Mouse (Mus musculus): ENCODE measurements at regions not wholly inside any gene's neighbourhood (a gene's known extent, or its start where the extent isn't known, plus 50 kb on each side); places are given as distances from the start of the nearest gene placed in this dataset.
"Not testable (repeated sequence)": the region's sequence is repeated elsewhere in the genome, so short reads cannot be mapped to it uniquely, and the experiment has no call there.

DNA sequence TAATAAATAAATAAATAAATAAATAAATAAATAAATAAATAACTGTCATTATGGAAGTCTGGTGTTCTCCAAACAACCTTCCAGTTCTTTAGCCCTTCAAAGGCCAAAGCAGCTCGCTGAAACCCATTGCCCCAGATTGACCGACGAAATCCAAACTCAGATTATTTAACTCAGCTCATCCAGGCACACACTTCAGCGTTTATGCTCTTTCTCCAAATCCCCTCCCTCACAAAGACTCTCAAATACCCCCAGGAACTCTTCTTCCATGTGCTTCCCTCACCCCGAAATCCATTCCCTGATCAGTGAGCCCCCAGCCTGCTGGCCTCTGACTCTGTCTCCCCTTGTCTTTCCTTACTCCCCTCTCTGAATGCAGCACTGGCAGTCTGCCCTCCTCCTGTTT is 480.8 kb downstream of the Tns1 start:
- DNase-seq = no peak

DNA sequence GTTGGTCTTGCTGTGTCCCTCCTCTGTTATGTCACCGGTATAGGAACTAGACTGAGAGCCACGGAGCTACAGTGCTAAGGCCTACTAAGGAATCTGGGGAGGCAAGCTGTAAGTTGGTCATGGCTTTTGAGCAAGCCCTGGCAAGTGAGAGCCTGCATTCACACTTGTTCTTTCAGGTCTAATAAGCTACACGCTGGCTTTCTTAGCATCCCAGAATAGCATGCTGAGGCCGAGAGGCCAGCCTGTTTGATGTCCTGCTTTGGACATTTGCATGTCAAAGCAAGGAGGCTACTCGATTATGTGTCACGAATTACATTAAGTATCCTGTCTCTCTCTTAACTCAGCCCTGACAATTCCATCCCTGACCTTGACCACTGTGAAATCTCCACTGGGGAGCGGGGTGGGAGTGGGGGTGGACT is 481.5 kb downstream of the Tns1 start:
- DNase-seq = no peak

DNA sequence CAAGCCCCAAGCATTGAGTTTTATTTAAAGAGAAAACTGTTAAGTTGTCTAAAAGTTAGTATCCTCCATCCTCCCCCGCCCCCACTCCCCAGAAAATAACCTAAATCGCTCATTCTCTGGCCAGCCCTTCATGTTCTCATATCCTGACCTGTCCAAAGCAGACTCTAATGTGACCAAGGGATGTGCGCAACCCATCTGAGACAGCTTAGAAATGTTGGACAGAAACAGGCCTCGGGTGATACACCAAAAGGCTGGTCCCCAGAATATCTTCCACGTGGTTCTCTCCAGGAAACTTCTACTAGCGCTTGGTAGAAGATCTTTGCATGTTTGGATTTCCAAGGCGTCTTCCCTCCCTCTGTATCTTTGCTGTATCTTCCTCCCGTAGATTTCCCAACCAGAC is 482.8 kb downstream of the Tns1 start:
- DNase-seq = no peak

DNA sequence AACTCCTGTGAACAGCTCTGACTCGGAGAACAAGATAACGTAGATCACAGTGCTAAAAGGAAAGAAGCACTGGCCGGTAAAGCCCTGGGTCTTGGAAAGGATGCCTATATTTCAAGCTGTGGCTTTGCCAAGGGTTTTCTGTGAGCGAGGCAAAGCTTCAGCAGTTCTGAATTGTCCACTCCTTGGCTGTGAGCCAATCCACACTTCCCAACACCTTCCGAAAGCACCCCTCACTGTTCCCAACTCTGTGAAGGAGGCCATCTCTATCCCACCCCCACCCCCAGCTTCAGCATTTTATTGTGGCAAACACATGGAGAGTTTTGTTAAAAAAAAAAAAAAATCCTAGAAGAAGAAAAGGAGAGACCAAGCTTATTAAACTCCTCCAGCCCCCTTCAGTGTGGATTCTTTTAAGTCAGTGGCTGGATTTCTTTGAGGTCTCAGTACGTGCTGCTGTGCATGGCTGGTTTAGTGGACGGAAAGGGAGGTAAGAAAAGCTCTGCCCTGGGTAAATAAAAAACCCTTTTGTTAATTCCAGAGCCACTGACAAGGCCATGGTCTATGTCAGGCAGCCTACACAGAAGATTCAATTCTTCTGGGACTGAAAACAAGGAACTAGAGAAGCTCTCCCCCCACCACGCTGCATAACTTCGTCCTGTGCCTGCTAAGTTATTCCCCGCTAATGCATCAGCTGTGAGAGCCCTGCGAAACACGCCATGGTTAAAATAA is 483.4 kb downstream of the Tns1 start:
- DNase-seq = no peak

DNA sequence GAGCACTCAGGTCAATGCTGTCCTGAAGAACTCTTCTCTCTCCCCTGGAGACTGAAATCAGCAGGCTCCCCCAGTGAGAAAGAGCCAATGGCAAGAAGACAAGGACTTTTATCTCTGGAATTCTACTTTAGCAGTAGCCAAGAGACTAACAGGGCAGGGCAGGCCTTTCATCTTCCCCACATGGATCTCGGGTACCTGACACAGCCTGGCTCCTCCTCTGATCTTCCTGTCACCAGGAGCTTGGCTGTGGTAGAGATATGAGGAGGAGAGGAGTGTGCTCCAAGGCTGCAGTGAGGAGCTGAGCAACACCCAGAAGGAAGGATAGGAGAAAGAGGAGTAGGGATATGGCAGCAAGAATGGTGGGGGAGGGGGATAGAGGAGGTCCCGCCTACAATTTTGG is 488.5 kb downstream of the Tns1 start:
- DNase-seq = no peak

DNA sequence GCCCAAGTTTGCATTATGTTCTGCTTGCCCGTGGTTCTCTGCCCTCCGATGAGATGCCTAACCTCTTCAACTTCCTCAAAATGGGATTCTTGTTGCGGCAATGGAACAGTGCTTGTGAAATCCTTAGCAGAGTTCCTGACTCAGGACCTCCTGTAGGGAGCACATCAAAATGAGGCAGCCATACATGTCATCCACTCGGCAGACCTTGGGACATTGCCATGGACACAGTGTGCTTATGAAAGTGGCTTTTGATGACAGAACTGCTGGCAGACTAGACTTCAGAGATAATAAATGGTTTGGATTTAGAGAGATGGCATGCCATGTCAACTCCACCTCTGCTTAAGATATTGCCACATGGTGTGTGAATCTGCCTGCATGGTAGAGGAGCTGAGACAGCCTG is 489.4 kb downstream of the Tns1 start:
- peak; percentile 33 for DNase-seq

DNA sequence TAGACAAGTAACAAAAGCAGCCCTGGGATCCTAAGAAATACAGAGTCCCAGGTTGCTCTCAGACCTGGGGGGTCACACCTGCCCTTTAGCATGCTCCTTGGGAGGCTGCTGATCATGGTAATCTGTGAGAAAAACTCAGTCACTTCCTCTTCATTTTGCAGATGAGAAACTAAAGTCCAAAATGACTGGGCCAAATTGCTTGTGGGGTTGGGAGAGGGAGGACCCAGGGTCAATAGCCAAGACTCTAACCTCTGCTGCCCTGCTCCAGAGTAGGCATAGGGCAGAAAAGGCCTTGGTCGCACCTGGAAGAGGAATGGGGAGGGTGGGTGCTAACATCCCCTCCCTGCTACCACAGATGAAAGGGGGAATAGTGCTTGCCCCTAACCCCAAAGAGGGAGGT is 491.2 kb downstream of the Tns1 start:
- DNase-seq = no peak

DNA sequence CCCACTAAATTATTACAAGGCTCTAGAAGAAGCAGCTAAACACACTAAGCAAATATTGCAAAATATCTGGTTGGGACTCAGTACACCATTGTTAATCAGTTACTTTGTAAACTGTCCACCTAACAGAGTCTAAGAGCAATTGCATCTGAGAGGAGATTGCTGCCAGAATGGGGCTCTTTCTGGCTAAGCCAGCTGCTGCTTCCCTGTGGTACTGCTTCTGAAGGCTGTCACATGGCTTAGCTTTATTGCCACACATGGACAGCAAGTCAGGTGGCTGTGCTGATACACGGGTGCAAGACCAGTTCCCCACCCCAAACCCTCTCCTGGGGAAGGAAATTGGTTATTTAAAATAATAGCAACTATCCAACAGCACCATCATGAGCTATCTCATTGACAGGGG is 493.9 kb downstream of the Tns1 start:
- DNase-seq = no peak

DNA sequence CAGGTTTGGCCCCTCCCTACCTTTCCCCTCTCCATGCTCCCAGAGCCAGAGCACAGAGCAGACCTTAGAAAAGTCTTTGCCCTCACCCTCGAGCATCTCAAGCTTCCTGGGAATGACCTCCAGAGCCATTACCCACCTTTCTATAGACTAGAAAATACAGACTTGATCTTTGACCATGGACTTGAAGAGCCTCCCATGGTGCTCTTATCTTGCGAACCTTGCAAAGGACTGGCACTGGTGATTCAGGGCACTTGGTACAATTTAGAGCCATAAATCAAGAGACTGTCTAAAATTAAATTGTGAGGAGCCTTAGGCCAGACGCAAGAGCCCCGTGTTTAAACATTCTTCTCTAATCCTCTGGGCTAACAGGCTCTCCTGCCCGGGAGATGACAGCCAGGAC is 498.9 kb downstream of the Tns1 start:
- DNase-seq = no peak

DNA sequence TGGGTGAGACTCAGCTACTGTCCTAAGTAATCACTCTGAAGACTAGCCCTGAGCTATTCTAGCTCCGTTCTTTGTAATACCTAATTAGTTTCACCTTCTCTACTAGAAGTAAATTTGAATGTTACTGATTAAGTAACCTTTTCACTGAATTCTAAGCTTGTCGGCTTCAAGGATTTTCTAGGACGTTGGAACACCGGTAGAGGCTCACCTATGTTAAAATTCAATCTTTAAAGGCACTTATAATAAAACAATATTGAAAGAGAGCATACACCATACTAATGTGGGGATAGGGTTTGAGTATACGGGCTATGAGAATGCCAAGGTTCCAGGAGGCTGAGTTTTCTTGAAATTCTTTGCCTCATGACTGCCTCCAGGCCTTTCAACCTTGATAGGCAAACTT is 503.1 kb downstream of the Tns1 start:
- not testable (repeated sequence) for DNase-seq

DNA sequence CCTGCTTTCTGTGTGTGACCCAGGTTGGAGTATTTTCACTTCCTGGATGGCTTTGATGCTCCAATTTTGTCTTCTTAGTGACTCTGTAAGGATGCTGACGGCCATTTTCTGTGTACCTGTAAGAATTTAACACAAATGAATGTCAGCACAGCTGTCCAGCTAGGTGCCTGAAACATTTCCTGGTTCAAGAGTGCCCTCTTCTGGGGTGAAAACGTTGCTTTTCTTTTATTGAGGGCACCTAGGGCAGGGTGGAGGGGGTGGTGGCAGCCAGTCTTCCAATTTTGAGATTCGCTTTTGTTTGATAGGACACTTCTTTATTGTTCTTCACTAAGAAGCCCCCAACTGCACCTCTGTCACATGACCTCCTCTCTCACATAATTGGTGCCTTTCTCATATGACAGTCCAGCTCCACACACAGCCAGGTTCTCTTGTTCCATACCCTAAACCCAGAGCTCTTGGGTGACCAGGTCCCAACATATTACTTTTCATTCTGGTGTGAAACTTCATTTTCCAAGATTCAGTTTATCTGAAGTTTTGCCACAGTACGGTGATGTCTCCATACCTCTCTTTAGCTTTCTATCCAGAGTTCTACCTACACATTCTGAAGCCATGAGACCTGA is 505.6 kb downstream of the Tns1 start:
- peak; percentile 67 for DNase-seq

DNA sequence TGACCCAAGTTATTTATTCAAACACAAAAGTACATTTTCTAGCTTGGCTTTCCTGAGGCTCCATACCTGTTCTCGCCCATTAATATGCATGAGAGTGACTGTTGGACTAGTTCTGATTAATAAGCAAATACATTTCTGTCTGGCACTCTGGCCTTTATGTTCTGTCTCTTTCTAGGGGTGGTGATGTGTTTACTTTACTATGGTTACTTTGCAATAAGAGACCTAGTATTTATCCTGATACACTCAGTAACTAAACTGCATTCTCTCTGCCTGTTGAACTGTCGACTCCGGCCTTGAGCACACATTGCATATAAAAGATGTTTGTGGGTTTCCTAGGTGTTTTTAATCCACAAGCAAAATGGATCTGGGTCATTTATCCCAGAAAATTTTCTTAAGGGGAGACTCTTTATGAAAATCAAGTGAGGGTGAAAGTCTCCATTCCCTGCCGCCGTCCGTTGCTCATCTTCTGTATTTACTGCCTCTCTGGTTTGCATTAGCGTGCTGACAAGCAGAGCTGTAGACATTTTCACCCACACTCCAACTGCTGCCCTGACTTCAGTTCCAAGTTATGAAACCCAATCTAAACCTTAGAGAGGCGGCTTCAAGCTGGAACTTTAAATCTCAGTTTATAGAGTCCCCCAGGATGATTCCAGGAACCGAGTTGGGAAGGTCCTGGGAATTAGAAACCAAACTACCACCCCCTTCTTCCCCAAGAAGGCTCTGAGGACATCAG is 530.4 kb downstream of the Tns1 start:
- no peak for DNase-seq

DNA sequence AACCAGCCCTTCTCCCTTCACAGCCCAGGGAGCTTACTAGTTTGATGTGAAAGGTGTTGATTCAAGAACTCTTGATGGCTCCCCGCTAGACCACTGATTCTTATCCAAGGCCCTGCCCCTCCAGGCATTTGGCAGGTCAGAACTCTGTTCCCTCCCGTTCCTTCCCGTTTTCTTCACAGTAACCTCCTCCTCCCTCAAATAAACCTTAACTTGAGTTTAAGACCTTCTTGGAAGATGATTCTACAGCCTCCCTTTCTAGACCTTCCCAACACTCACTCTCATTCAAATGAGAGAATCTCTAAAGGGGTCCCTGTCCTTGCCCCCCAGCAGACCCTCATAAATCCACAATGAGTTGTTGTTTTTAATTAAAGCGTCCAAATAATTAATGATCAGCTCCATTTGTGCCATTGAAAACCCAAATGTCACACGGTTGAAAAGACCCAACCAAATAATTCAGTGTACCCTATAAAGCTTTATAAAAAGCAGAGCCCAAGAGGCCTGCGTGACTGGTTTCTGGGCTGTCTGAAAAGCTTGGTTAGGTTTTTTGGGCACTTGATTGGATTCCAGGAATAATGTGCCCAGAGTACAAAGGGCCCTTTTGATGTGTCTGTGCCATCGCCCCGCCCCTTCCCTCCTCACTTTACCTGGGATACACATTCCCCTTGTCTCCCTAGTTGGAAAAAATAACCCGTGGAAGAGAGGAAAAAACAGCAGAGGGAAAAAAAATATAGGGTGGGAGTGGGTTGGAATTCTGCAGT is 532.7 kb downstream of the Tns1 start:
- DNase-seq = no peak

DNA sequence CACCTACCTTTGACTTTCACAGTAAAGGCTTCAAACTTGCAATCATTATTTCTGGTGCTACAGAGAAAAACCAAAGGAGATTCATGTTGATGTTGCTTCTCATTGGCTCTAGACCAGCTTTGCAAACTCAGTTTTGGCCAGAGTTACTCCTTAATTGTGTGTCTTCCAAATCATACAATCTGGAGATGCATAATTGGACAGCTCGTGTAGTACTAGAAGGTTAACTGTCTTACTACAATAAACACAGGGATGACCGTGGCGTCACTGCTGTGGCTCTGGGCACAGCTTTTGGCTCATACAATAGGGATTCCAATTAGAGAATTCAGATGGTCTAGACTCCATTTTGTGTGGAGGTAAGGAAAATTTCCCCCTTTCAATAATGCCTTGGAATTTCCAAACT is 544.6 kb downstream of the Tns1 start:
- no peak for DNase-seq

DNA sequence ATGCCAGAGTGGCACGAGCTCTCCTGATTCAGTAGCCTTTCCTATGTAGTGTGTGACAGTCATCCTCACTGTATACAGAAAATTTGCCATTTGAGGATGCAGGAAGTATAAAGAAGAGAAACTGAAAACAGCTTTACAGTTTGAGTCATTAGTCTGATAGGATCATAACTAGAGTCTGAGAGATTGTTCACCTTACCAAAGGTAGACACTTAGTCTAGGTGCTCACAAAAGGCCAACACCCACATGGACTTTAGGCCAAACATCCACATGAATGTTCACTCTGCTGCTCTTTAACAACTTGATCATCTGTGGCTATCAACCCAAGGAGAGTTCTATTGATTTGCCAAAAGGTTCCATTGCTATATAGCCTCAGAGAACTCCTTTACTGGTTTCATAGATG is 547.2 kb downstream of the Tns1 start:
- DNase-seq = no peak

DNA sequence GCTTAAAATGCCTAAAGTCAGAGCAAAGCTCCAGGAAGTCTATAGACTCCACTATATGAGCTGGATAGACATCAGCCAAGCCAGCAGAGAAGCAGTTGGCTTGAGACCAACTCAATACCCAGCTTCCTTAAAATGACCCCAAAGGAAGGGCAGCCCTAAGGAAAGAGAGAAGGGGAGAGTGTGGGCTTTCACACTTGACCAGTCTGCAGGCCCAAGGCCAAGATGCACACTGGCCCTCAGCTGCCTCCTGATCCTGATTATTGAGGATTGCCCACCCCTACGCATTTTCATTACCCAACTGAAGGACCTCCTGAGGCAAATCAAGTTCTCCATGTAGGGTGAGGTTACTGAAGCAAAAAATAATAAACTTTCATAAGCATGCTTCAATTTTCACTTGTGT is 548.6 kb downstream of the Tns1 start:
- no peak for DNase-seq

DNA sequence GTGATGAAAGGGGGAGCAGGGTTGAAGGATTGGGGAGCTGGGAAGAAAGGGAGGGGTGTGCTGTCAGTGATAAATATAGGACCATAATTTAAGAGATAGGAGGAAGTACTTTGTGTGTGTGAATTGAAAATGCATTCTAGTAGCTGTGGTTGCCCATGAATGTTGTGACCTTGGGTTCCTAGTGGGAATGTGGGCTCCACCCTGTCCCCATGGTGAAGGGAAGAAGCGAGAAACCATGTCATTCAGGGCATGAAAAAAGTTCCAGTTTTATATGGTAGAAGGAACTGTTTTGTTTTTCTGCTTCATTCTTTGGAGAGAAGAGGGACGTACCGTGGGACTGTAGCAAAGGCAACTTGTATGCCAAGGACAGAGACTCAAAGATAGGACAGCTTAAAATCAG is 553.3 kb downstream of the Tns1 start:
- DNase-seq = no peak

DNA sequence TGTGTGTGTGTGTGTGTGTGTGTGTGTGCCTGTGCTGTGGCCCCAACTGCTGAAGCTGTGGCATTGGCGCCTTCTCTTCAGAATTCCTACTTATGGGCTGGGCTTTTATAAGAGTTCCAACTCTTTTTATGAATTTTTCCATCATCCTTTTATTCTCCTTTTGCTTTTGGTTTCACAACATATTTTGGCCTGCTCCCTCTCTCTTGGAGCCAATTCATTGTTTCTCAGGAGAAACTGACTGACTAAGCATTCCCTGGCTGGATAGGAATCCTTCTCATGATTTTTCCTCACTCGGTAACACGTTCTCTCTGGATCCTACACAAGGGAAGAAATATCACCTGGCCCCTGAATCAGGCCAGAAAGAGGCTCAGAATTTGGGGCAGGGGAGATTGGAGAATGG is 551.1 kb upstream of the Tnp1 start:
- no peak for DNase-seq

DNA sequence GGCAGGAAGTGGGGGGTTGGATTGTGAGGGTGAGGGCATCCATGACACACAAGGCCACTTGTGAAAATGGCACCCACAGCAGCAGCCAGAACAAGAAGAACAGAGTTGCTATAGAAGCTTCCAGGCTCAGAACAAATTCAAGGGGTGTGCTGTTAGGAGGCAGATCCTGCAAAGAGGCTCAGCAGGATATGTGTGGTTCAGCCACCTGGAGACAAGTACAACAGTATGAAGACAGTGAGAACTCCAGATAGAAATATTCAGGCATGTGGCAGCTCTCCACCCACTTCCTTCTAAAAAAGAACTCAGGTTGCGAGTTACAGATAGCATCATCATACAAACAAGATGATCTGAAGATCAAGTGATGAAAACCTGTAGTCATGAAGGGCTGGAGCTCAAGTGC is 544.9 kb upstream of the Tnp1 start:
- no peak for DNase-seq

DNA sequence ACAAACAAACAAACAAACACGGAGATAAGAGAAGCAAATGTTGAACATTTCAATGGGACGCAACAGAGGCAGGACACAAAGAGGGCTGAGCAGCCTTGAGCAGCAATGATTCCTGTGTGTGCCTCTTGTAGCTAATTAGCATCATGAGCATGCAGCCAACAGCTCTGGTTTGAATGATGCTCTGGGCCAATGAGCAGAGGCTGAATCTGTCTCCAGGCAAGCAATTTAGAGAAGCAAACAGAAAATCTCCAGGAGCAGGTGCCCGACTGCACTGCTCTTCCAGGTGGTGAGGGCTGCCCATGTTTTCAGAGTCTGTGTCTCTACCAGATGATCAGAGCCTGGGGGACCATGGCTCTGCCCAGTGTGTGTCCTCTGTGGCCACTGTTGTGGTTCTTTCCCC is 532.2 kb upstream of the Tnp1 start:
- DNase-seq = no peak

DNA sequence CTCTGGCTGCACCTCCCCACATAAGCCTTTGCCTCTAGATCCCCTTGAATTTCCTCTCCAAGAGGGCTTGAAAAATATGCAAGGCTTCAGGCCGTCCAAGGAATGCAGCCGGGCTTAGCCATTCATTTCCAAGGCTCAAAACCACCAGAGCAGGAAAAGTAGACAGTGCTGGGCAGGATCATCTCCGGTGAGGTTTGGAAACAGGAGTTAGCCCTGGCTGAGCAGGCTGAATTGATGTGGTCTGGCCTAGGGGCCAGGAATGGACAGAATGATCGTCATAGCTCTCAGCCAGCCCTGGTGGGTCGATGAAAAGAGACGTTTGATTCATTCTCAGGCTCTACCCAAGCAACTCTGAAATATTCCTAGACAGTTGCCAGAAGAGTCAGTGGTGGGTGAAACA is 529.7 kb upstream of the Tnp1 start:
- no peak for DNase-seq

DNA sequence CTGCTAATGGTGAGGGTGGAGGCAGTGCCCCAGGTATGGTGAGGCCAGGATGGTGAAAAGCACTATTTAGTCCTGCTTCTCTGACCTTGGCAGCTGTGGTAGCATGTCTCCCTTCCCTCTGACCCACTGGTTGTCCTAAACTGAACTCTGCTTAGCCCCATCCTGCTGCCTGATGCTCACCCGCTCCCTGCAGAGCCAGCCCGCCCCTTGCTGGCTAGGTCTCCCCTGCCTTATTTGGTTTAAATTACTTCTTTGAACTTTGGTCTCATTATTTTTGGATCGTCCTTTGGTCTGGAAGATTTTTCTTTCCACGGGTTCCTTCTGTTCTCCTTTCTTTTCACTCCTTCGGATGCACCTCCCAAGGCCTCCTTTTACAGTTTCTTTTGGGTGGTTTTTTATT is 525.7 kb upstream of the Tnp1 start:
- peak; percentile 14 for DNase-seq

DNA sequence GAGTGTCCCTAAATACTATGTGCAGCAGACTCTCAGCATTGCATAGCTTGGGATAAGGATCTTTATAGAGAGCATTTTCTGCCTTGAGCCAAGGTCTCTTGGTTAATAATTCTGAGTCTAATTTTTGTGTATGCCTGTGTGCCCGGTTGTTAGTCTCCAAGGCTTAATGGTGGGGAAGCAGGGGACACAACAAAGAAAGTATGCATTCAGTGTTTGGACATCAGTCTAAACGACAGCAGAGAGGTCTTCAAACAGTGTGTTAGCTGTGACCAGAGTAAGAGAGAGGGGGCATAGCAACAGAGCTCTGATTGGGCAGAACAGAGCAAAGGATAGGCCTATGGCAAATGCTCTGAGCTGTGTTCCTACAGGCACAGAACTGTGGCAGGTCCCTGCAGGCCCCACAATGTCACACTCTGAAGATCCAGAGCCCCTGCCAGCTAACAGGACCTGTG is 522.7 kb upstream of the Tnp1 start:
- peak; percentile 47 for DNase-seq

All from adrenal gland, postnatal 14 days (tissue).